Mouse (Mus musculus): Measurements from ENCODE around the gene Efcc1. TPM values are rescaled to one million over a fixed set of nuclear protein-coding genes. Genes with fewer than 3 reads are reported as not detected.

Efcc1 gene
- total RNA-seq, 2 experiments from 2014 or later: 0.95 to 1.4 TPM

- no peak for DNase-seq (ENCODE audit: low spot score)
- intact Hi-C loops (cut with DNase I): no loop called here
Measured at GRCm38 (mm10) chr6:87796251-87796880, 65.7 kb downstream of the Efcc1 start.

- no peak for DNase-seq (ENCODE audit: low spot score)
- intact Hi-C loops (cut with DNase I): no loop called here
Measured at GRCm38 (mm10) chr6:87797321-87797720, 66.7 kb downstream of the Efcc1 start.

GRCm38 (mm10) chr6:87799576-87799975 is 68.9 kb downstream of the Efcc1 start:
- DNase-seq (ENCODE audit: low spot score): no peak
- intact Hi-C loops (cut with DNase I): no loop called here

- DNase-seq (ENCODE audit: low spot score): no peak
- intact Hi-C loops (cut with DNase I): no loop called here
Measured at GRCm38 (mm10) chr6:87802462-87802861, 71.8 kb downstream of the Efcc1 start.

- intact Hi-C loops (cut with DNase I): no loop called here
- no peak for DNase-seq (ENCODE audit: low spot score)
Measured at GRCm38 (mm10) chr6:87804036-87804435, 73.4 kb downstream of the Efcc1 start.

GRCm38 (mm10) chr6:87804886-87805285 is 74.2 kb downstream of the Efcc1 start:
- DNase-seq (ENCODE audit: low spot score): no peak

GRCm38 (mm10) chr6:87805448-87805847 is 74.8 kb downstream of the Efcc1 start:
- intact Hi-C loops (cut with DNase I): no loop called here
- DNase-seq (ENCODE audit: low spot score): no peak

More at GRCm38 (mm10) chr6:87804886-87805285, 74.2 kb downstream of the Efcc1 start:
- intact Hi-C loops (cut with DNase I): no loop called here

Other genes starting within 250 kb of the Efcc1 start
- 1 to 10 TPM; 3.1 to 3.8 TPM for gene Arhgap25, start 197.6 kb upstream of the Efcc1 start, total RNA-seq (2021)
- under 1 TPM; 0.73 to 0.84 TPM for gene Prokr1, start 140.1 kb upstream of the Efcc1 start, total RNA-seq (2021)
- gene Aplf, start 58.7 kb upstream of the Efcc1 start, total RNA-seq (2021): 1 to 10 TPM; 2.3 to 2.6 TPM
- 1 to 10 TPM in 1 of 2 experiments, under 1 TPM in 1; 0.78 to 1.2 TPM for gene Gp9, start 47.2 kb downstream of the Efcc1 start, total RNA-seq (2021)
- gene Rab43, start 81.3 kb downstream of the Efcc1 start, total RNA-seq (2021): 10 to 100 TPM; 12.5 to 15.7 TPM
- gene Gm45140, start 104.9 kb downstream of the Efcc1 start, total RNA-seq (2021): 1 to 10 TPM; 1.2 to 1.6 TPM
- gene Isy1, start 107.9 kb downstream of the Efcc1 start, total RNA-seq (2021): 10 to 100 TPM; 19.5 to 21.9 TPM
- 100 to 1,000 TPM; 279 to 311 TPM for gene Cnbp, start 120.2 kb downstream of the Efcc1 start, total RNA-seq (2021)
- 10 to 100 TPM; 42.6 to 46.1 TPM for gene Copg1, start 156.9 kb downstream of the Efcc1 start, total RNA-seq (2021)
- gene Hmces, start 183.1 kb downstream of the Efcc1 start, total RNA-seq (2021): 10 to 100 TPM in 1 of 2 experiments, 1 to 10 TPM in 1; 8.5 to 10.3 TPM

All from heart, postnatal 25 days (tissue).